Mouse (Mus musculus) stomach, embryonic 16.5 days (tissue): ENCODE measurements around the gene Serpina3i. TPM values are rescaled to one million over a fixed set of nuclear protein-coding genes. Genes with fewer than 3 reads are reported as not detected.
A peak's percentile ranks its signal among the peaks of the same experiment; 100 is the strongest.
"Not testable (repeated sequence)": the region's sequence is repeated elsewhere in the genome, so short reads cannot be mapped to it uniquely, and the experiment has no call there.

Source experiments
- ATAC-seq: fragments of 200-750 bp; cut with Nextera tagmentation; 2 replicates; pipeline ENCODE4 v1.8.0; 2017; ENCODE audit warnings: moderate number of reproducible peaks, moderate TSS enrichment; ENCODE audit not compliant: insufficient read depth, low FRiP score
- H3K27ac ChIP-seq: fragments of 300-500 bp; sonication (generic); 2 replicates; pipeline ENCODE4 v1.5.1; 2014; ENCODE audit warnings: low read length
- H3K27me3 ChIP-seq: fragments of 300-500 bp; sonication (generic); 2 replicates; pipeline ENCODE4 v1.6.1; 2014; ENCODE audit warnings: low read length, control low read depth, mixed read lengths; ENCODE audit not compliant: control insufficient read depth, insufficient read depth
- H3K36me3 ChIP-seq: fragments of 300-500 bp; sonication (generic); 2 replicates; pipeline ENCODE4 v1.6.1; 2014; ENCODE audit warnings: low read length; ENCODE audit not compliant: control insufficient read depth, insufficient read depth
- H3K4me1 ChIP-seq: fragments of 300-500 bp; sonication (generic); 2 replicates; pipeline ENCODE4 v1.6.1; 2014; ENCODE audit warnings: low read length, control low read depth, mixed read lengths; ENCODE audit not compliant: control insufficient read depth, insufficient read depth
- H3K4me2 ChIP-seq: fragments of 300-500 bp; sonication (generic); 2 replicates; pipeline ENCODE4 v1.6.1; 2014; ENCODE audit warnings: low read depth, low read length, mixed read lengths
- H3K4me3 ChIP-seq: fragments of 300-500 bp; sonication (generic); replicated peaks from 2 replicates; pipeline ENCODE4 v1.5.1; 2014; ENCODE audit warnings: mild to moderate bottlenecking, low read length
- H3K9ac ChIP-seq: fragments of 300-500 bp; sonication (generic); 2 replicates; pipeline ENCODE4 v1.6.1; 2014; ENCODE audit warnings: low read length
- H3K9me3 ChIP-seq: fragments of 300-500 bp; sonication (generic); replicated peaks from 2 replicates; pipeline ENCODE4 v1.6.1; 2016; ENCODE audit warnings: low read length, control low read depth; ENCODE audit not compliant: control insufficient read depth
- WGBS: fragments of 180-500 bp; shearing (Covaris S2); extraction: QIAGEN DNeasy Blood & Tissue Kit; methylation state at CpG from one replicate; pipeline ENCODE4 v1.1.7; 2014; 5-methylcytosine and 5-hydroxymethylcytosine counted together
- polyA plus RNA-seq: library from polyadenylated mRNA; unstranded; fragments of >200 nt; fragmentation: Nextera tagmentation; extraction: Ambion mirVana; gene quantifications from 2 replicates; pipeline ENCODE4 v1.2.1, GENCODE M21; 2015

The Serpina3i gene
- polyA plus RNA-seq, 1 experiment from 2014 or later = 0.13 TPM

DNA sequence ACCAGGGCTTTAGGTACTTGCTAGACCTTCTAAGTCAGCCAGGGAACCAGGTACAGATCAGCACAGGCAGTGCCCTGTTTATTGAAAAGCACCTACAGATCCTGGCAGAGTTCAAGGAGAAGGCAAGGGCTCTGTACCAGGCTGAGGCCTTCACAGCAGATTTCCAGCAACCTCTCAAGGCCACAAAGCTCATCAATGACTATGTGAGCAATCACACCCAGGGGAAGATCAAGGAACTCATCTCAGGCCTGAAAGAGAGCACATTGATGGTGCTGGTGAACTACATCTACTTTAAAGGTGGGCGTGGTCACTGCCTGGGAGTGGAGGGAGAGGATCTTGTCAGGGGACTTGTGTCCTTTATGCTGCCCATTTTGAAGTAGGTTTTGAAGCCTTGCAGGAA lies 24.9 kb upstream of the Serpina3i start:
- 87% methylated on average over 1 of the region's 1 CpGs for WGBS
- H3K36me3 ChIP-seq, H3K9me3 ChIP-seq, ATAC-seq, H3K4me3 ChIP-seq, H3K9ac ChIP-seq, H3K27ac ChIP-seq, H3K27me3 ChIP-seq, H3K4me2 ChIP-seq, H3K4me1 ChIP-seq: not testable (repeated sequence)

DNA sequence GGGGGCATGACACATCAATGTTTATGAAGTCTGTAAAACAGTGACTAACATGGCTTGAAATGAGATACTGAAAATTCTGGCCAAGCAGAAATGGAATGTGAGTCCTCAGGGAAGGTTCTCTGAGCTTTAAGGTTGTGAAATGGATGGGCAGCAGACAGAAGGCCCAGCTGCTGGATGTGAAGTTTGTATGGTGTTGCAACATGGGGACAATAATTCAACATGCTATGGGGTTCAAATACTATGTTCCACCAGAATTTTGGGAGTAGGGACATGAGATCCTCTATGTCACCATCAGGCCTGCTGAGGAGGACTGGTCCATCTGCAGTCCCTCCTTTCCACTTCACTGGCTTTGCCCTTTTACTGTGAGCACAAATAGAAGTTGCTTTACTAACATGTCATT lies 19.6 kb upstream of the Serpina3i start:
- ATAC-seq = no peak
- Histone ChIP-seq H3K4me2 (no peak overlapping the region), H3K9me3 (no peaks in the 10 kb centered on the region), H3K4me3 (no peak overlapping the region), H3K27me3 (no peaks in the 10 kb centered on the region), H3K4me1 (no peaks in the 10 kb centered on the region), H3K36me3 (no peaks in the 10 kb centered on the region), H3K27ac (no peak overlapping the region), H3K9ac (no peak overlapping the region)

DNA sequence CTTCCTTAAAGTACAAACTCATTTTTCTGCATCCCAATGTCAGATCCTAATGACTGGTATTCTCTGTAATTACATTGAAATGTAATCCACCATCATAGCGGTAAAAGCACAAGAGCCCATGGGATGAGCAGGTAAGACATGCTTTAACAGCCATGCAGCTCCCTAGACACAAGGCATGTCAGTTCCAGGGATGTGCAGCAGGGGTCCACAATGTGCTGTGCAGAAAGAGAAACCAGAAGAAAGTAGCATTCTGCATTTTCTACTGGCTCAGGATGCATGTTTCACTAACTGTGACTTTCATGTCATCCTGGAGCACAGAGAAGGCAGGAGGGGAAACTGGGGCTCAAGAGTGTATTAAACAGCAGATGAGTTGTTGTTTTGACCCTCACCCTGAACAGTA lies 17.8 kb upstream of the Serpina3i start:
- no peak for ATAC-seq
- no peak overlapping the region for H3K27ac ChIP-seq
- H3K9ac ChIP-seq = no peak overlapping the region
- H3K27me3 ChIP-seq = no peaks in the 10 kb centered on the region
- no peak overlapping the region for H3K4me2 ChIP-seq
- no peaks in the 10 kb centered on the region for H3K9me3 ChIP-seq
- no peaks in the 10 kb centered on the region for H3K36me3 ChIP-seq
- H3K4me1 ChIP-seq = no peaks in the 10 kb centered on the region
- H3K4me3 ChIP-seq = no peak overlapping the region
- 79% methylated on average over 1 of the region's 1 CpGs for WGBS

DNA sequence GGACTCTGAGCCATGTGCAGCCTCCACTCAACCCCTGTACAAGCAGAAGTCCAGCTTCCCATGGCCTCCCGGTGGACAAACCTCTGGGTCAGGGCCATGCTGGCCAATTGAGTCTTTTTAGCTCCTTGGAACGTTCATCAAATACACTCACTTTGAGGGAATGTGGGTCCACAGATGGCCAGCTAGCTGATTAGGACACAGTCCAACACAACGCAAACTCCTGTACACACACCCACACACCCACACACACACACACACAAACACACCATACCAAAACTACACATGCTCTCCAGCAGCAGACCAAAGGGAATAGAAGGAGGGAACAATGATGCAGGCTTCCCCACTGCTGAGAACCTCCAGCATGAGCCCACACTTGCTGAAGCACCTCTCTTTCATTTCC lies 17.3 kb upstream of the Serpina3i start:
- Histone ChIP-seq H3K4me2 (no peak overlapping the region), H3K36me3 (no peaks in the 10 kb centered on the region), H3K4me3 (no peak overlapping the region), H3K4me1 (no peaks in the 10 kb centered on the region), H3K27ac (no peak overlapping the region), H3K9me3 (no peaks in the 10 kb centered on the region), H3K9ac (no peak overlapping the region), H3K27me3 (no peaks in the 10 kb centered on the region)
- 61% methylated on average over 3 of the region's 3 CpGs for WGBS
- no peak for ATAC-seq

DNA sequence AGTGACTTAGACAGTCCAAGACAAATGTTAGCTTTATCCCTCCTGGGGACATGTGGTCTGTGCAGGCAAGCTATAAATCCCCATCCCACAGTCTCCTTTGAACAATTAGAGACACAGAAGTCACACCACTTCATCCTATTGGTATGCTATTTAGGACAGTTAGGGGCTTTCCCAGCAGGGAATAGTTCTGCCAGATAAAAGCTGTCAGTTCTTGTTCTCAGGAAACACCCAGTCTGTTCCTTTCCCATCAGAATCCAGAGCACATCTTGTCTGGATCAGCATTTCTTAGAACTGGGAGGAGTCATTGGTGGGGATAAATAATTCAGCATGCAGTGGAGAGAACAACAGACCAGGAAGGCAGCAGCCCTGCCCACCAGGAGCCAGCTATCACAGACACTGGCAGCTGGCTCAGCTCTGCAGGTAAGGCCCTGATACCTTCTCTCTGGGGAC lies 15.3 kb upstream of the Serpina3i start:
- H3K27me3 ChIP-seq = no peaks in the 10 kb centered on the region
- H3K27ac ChIP-seq = no peak overlapping the region
- peak; percentile 21; the same call in 1 of the 2 replicates for ATAC-seq
- no peak overlapping the region for H3K9ac ChIP-seq
- no peaks in the 10 kb centered on the region for H3K36me3 ChIP-seq
- H3K4me3 ChIP-seq = no peak overlapping the region
- H3K4me2 ChIP-seq = no peak overlapping the region
- no peaks in the 10 kb centered on the region for H3K4me1 ChIP-seq
- H3K9me3 ChIP-seq = no peaks in the 10 kb centered on the region

DNA sequence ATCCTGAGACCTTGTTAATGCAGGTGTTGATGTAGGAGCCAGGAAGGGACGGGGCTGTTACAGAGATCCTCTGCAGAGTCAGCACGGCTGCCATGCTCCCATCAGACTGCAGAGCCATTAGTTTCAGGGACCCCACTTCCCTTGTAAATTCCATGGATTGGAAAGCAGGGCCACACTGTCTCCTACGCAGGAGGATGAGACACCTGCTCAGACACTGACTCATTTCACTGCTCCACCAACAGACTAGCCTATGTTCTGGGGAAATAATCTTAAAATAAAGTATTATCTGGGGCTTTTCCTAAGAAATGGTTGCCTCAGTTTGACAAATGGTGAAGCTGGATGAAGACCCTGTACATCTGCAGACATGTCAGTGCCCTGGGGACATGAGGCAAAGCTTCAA lies 14.7 kb upstream of the Serpina3i start:
- H3K9me3 ChIP-seq = no peaks in the 10 kb centered on the region
- 64% methylated on average over 3 of the region's 3 CpGs for WGBS

DNA sequence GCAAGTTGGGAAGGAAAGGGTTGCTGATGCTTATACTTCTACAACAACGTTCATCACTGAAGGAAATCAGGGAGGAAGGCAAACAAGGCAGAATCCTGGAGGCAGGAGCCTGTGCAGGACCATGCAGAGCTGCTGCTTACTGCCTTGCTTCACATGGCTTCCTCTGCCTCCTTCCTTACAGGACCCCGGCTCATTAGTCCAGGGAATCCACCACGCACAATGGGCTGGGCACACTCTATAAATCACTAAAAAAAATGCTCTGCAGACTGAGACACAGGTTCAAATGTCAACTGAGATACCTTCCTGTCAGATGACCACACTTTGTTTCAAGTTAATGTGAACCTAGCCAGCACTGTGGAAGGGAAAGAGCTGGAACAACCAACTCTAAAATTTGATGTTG lies 1.9 kb upstream of the Serpina3i start:
- WGBS = 47% methylated on average over 3 of the region's 3 CpGs
- Histone ChIP-seq H3K4me3 (no peak overlapping the region), H3K9ac (no peak overlapping the region), H3K27ac (no peak overlapping the region), H3K27me3 (no peaks in the 10 kb centered on the region), H3K4me1 (no peaks in the 10 kb centered on the region), H3K36me3 (no peaks in the 10 kb centered on the region), H3K9me3 (no peaks in the 10 kb centered on the region), H3K4me2 (no peak overlapping the region)
- no peak for ATAC-seq

More for the DNA sequence above, 14.7 kb upstream of the Serpina3i start:
- no peak overlapping the region for H3K9ac ChIP-seq
- no peak for ATAC-seq
- no peaks in the 10 kb centered on the region for H3K27me3 ChIP-seq
- no peaks in the 10 kb centered on the region for H3K4me1 ChIP-seq
- H3K4me2 ChIP-seq = no peak overlapping the region
- H3K36me3 ChIP-seq = no peaks in the 10 kb centered on the region
- H3K4me3 ChIP-seq = no peak overlapping the region
- no peak overlapping the region for H3K27ac ChIP-seq

DNA sequence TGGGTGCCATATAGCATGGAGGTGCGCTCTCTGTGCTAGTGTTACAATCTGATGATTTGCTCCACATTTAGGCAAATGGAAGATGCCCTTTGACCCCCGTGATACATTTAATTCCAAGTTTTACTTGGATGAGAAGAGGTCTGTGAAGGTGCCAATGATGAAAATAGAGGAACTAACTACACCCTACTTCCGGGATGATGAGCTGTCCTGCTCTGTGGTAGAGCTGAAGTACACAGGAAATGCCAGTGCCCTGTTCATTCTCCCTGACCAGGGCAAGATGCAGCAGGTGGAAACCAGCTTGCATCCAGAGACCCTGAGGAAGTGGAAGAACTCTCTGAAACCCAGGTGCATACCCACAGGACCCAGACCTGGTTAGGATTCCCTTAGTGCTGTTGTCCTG lies 3.5 kb downstream of the Serpina3i start:
- no peaks in the 10 kb centered on the region for H3K4me1 ChIP-seq
- ATAC-seq = no peak

DNA sequence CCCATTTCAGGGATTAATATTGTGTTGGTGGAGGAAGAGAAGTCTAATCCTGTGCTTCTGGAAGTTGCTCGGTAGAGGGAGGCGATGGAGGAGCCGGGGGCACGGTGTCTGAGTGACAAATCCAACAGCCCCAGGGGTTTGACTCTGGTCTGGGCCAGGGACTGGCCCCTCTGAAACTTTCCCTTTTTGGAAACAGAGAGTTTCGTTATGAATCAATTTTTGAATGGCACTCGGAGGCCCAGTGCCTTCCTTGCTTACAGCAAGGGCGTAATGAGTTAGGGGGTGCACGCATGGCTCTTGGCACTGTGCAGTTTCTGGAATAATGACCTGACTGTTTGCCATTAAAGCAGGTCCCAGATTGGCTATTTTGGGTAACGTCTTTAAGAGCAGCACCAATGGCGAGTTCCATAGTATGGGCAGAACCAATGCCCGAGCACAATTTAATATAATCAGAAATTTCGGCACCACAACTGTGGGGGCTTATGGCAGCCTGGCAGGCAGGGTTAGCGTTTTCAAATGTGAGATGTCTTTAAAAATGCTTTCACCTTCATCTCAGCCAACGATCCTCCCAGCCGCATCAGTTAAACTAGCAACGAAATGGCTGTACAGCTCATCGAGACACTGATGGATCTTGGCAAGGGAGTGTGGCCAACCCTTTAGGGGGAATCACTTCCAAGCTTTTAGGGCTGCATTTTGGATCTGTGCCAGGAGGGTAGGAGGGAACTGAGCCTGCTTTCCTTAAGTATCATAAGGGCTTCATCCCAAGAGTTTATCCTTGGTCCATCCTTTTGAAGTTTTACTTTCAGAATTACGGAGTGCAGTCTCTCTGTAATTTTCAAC lies 15.5 kb downstream of the Serpina3i start:
- Histone ChIP-seq H3K4me2 (no peak overlapping the region), H3K4me1 (no peaks in the 10 kb centered on the region), H3K4me3 (no peak overlapping the region), H3K27ac (no peak overlapping the region), H3K27me3 (no peaks in the 10 kb centered on the region), H3K9ac (no peak overlapping the region), H3K9me3 (no peaks in the 10 kb centered on the region), H3K36me3 (no peaks in the 10 kb centered on the region)
- 77% methylated on average over 18 of the region's 18 CpGs for WGBS
- ATAC-seq = no peak; the same call in 1 of the 2 replicates

More for the DNA sequence above, 3.5 kb downstream of the Serpina3i start:
- H3K4me2 ChIP-seq = no peak overlapping the region
- no peaks in the 10 kb centered on the region for H3K36me3 ChIP-seq
- H3K4me3 ChIP-seq = no peak overlapping the region
- H3K27me3 ChIP-seq = no peaks in the 10 kb centered on the region
- H3K9ac ChIP-seq = no peak overlapping the region
- 79% methylated on average over 3 of the region's 3 CpGs for WGBS
- no peaks in the 10 kb centered on the region for H3K9me3 ChIP-seq
- no peak overlapping the region for H3K27ac ChIP-seq
